Mouse (Mus musculus) hindbrain, embryonic 16.5 days (tissue): ENCODE measurements around the gene Tubb5. TPM values are rescaled to one million over a fixed set of nuclear protein-coding genes. Genes with fewer than 3 reads are reported as not detected.

ENCODE experiments used
- ATAC-seq: fragments of 200-750 bp; cut with Nextera tagmentation; 2 replicates; pipeline ENCODE4 v1.8.0; 2017; ENCODE audit warnings: moderate TSS enrichment, moderate library complexity
- H3K27ac ChIP-seq: fragments of 300-500 bp; sonication (generic); 2 replicates; pipeline ENCODE4 v1.5.1; 2014; ENCODE audit warnings: low read depth, mild to moderate bottlenecking, control low read depth, low read length, moderate library complexity
- H3K27me3 ChIP-seq: fragments of 300-500 bp; sonication (generic); replicated peaks from 2 replicates; pipeline ENCODE4 v1.6.1; 2014; ENCODE audit warnings: low read length; ENCODE audit not compliant: control insufficient read depth, insufficient read depth
- H3K36me3 ChIP-seq: fragments of 300-500 bp; sonication (generic); 2 replicates; pipeline ENCODE4 v1.6.1; 2014; ENCODE audit warnings: mild to moderate bottlenecking, low read length, moderate library complexity, mixed read lengths; ENCODE audit not compliant: control insufficient read depth, insufficient read depth
- H3K4me1 ChIP-seq: fragments of 300-500 bp; sonication (generic); 2 replicates; pipeline ENCODE4 v1.6.1; 2014; ENCODE audit warnings: low read depth, low read length; ENCODE audit not compliant: control insufficient read depth, insufficient read depth
- H3K4me2 ChIP-seq: fragments of 300-500 bp; sonication (generic); 2 replicates; pipeline ENCODE4 v1.6.1; 2014; ENCODE audit warnings: mild to moderate bottlenecking, low read length, control low read depth, moderate library complexity
- H3K4me3 ChIP-seq: fragments of 300-500 bp; sonication (generic); 2 replicates; pipeline ENCODE4 v1.5.1; 2014; ENCODE audit warnings: mild to moderate bottlenecking, low read length, control low read depth, moderate library complexity
- H3K9ac ChIP-seq: fragments of 300-500 bp; sonication (generic); 2 replicates; pipeline ENCODE4 v1.6.1; 2014; ENCODE audit warnings: low read depth, mild to moderate bottlenecking, control low read depth, low read length, moderate library complexity
- H3K9me3 ChIP-seq: fragments of 300-500 bp; sonication (generic); 2 replicates; pipeline ENCODE4 v1.6.1; 2014; ENCODE audit warnings: mild to moderate bottlenecking, low read length, moderate library complexity; ENCODE audit not compliant: control insufficient read depth
- WGBS: fragments of 180-500 bp; shearing (Covaris S2); extraction: QIAGEN DNeasy Blood & Tissue Kit; methylation state at CpG from one replicate; pipeline ENCODE4 v1.1.7; 2014; 5-methylcytosine and 5-hydroxymethylcytosine counted together
- polyA plus RNA-seq: library from polyadenylated mRNA; unstranded; fragments of >200 nt; fragmentation: Nextera tagmentation; extraction: Ambion mirVana; gene quantifications from 2 replicates; pipeline ENCODE4 v1.2.1, GENCODE M21; 2015

Gene Tubb5
- polyA plus RNA-seq, 1 experiment from 2014 or later, result 1,762 TPM

DNA sequence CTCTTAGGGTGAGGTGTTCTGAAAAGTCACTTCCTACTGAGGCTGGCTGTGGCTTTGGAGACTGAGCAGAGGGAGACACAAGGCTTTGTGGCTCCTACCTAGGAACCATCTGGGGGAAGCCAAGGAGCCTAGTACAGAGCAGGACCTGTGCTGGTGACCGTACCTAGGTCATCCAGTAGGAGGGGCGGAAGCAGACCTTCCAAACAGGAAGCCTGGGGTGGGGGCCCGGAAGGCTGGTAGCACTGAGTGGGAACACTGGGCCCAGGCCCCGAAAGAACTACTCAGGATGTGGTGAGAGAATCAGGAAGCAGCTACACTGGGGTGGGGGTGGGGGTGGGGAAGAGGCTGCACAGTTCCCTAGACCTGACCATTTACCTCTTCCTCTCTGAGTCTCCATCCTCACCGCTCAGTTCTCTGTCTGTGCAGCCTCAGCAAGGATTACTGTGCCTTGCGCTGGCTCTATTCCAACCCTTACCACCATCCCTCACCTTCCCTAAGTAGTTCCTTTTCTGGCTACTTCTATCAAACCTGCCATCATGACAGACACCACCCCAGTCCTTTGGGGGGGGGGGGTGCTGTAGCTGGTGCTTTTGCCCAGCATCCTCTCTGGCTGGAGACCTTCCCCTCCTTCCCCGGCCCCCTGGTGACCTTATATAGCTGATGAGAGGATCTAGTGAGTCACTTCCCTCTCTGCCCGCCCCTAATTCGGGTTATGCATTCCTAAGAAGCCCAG, 32.2 kb upstream of the Tubb5 start:
- WGBS, result 65% methylated on average over 9 of the region's 9 CpGs
- H3K4me1 ChIP-seq, result peaks cover 43% of the 10 kb centered on the region
- peak overlapping the region; percentile 74 for H3K4me3 ChIP-seq
- peak overlapping the region; percentile 95 for H3K4me2 ChIP-seq
- H3K36me3 ChIP-seq, result peaks cover 8% of the 10 kb centered on the region
- peak overlapping the region; percentile 3; the same call in 1 of the 2 replicates for H3K27ac ChIP-seq
- ATAC-seq, result no peak
- H3K9ac ChIP-seq, result peak overlapping the region; percentile 95
- H3K27me3 ChIP-seq, result no peaks in the 10 kb centered on the region
- H3K9me3 ChIP-seq, result no peaks in the 10 kb centered on the region

DNA sequence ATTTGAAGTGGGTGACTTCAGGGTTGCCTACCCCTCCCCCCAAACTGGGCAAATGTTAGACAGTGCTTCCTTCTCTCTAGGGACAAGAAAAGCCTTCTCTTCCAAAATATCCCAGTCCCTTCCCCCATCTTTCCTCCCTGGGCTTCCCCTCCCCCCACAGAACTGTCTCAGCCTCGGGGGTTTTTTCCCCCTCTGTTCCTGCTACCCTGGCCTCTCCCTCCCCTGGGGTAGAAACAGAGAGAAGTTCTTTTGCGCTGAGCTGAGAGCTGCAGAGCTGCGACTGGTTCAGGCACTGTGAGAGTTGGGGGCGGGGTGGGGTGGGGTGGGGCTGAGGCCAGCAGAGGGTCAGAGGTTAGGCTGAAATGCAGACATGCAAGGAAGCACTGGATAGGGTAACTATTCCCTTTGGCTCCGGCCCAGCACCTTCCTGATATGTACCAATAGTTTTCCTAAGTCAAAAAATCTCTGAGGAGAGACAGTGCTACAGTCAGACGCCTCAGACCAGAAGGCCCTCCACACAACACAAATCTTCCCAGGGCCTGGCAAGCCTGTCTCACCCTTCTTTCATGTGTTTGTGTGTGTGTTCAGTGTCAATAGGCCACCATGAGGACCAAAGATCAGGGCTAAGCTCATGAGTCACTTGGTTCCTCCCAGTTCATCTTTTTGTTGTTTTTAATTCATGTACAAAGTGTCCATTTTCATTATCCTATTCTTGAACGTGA, 31.4 kb upstream of the Tubb5 start:
- H3K4me3 ChIP-seq, result peak overlapping the region; percentile 74
- H3K27ac ChIP-seq, result peak overlapping the region; percentile 60
- H3K9ac ChIP-seq, result peak overlapping the region; percentile 95
- peaks cover 50% of the 10 kb centered on the region for H3K4me1 ChIP-seq
- no peaks in the 10 kb centered on the region for H3K9me3 ChIP-seq
- H3K36me3 ChIP-seq, result peaks cover 4% of the 10 kb centered on the region
- ATAC-seq, result no peak
- H3K4me2 ChIP-seq, result peak overlapping the region; percentile 95
- H3K27me3 ChIP-seq, result no peaks in the 10 kb centered on the region
- WGBS, result 5% methylated on average over 7 of the region's 7 CpGs

DNA sequence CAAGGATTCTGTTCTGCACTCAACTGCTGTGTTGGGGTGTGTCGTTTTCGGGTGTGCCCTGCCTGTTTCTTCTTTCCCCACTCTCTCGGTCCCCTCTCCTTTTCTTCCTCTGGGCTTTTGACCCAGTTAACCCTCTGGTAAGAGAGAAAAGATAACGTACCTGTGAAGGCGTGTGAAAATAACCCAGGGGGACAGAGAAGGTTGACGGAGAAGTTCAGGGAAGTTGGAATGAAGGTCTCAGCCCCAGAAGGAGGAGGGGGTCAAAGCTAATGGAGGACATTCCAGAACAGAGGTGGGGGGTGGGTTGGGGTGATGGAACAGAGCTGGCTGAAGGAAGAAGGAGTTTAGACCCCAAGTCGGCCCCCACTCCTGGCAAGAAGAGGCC, 30.8 kb upstream of the Tubb5 start:
- H3K9ac ChIP-seq, result peak overlapping the region; percentile 95
- H3K9me3 ChIP-seq, result no peaks in the 10 kb centered on the region
- peak overlapping the region; percentile 74 for H3K4me3 ChIP-seq
- H3K4me2 ChIP-seq, result peak overlapping the region; percentile 95
- peaks cover 4% of the 10 kb centered on the region for H3K36me3 ChIP-seq
- H3K27me3 ChIP-seq, result no peaks in the 10 kb centered on the region
- peak overlapping the region; percentile 4; the same call in 1 of the 2 replicates for H3K27ac ChIP-seq
- WGBS, result 6% methylated on average over 6 of the region's 7 CpGs
- no peak for ATAC-seq
- peaks cover 52% of the 10 kb centered on the region for H3K4me1 ChIP-seq

DNA sequence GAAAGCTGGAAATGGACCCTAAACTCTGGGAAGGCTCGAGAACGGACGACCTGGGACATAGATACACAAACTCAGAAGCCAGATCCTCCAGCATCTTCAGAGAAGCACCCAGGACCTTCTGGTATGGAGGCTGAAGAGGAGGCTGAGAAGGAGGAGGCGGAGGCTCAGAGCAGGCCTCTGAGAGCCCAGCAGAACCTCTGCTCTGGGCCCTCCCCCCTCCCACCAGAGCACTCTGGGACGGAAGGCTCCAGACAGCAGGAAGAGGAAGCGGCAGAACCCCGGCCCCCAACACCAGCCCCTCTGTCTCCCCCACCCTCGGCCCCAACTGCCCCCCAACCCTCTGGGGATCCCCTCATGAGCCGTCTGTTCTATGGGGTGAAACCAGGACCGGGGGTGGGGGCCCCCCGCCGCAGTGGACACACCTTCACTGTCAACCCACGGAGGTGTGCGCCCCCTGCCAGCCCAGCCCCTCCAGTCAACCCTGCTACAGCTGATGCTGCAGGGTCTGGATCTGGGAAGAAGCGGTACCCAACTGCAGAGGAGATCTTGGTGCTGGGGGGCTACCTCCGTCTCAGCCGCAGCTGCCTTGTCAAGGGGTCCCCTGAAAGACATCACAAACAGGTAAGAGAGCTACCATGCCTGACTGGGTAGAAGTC, 30.2 kb upstream of the Tubb5 start:
- peak overlapping the region; percentile 95 for H3K9ac ChIP-seq
- 22% methylated on average over 8 of the region's 17 CpGs for WGBS
- H3K27ac ChIP-seq, result peak overlapping the region; percentile 54
- ATAC-seq, result 0 out of 2 replicates have a peak, but pooled peaks have one; percentile 5
- peaks cover 48% of the 10 kb centered on the region for H3K4me1 ChIP-seq
- no peaks in the 10 kb centered on the region for H3K9me3 ChIP-seq
- H3K27me3 ChIP-seq, result no peaks in the 10 kb centered on the region
- peak overlapping the region; percentile 74 for H3K4me3 ChIP-seq
- peaks cover 4% of the 10 kb centered on the region for H3K36me3 ChIP-seq
- H3K4me2 ChIP-seq, result peak overlapping the region; percentile 95

DNA sequence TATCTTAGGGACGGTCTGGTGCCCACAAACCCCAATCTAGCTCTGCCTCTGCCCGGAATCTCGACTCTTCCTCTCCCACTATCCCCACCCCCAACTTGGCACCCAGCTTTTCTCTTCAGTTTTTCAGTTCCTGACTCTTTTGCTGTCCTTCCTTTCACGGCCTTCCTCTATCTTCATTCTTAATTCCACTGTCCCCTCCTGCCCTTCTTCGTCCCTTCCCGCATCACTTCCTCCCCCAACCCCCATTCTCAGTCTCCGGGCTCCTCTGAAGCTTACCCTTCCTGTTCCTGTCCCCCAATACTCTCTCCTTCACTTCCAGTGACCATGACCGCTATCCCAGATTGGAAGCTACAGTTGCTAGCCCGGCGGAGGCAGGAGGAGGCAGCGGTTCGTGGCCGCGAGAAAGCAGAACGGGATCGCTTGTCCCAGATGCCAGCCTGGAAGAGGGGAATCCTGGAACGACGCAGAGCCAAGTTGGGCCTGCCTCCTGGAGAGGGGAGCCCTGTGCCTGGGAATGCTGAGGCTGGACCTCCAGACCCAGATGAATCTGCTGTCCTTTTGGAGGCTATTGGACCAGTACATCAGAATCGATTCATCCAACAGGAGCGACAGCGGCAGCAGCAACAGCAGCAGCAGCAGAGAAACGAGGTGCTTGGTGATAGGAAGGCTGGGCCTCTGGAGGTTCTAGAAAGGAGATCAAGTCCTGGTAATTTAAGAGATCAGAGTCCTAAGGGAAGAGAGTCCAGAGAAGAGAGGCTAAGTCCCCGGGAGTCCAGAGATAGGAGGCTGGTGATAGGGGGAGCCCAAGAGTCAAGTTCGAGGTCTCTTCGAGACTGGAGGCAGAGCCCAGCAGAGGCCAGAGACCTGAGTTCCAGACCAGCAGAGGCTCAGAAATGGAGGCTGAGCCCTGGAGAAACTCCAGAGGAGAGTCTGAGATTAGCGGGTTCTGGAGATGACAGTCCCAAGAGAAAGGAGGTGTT, 29.1 kb upstream of the Tubb5 start:
- 5% methylated on average over 26 of the region's 26 CpGs for WGBS
- Histone ChIP-seq H3K4me1 (peaks cover 43% of the 10 kb centered on the region), H3K9me3 (no peaks in the 10 kb centered on the region), H3K27ac (peak overlapping the region; percentile 98), H3K4me3 (peak overlapping the region; percentile 74), H3K4me2 (peak overlapping the region; percentile 95), H3K36me3 (peaks cover 4% of the 10 kb centered on the region), H3K27me3 (no peaks in the 10 kb centered on the region), H3K9ac (peak overlapping the region; percentile 95)
- ATAC-seq, result no peak

DNA sequence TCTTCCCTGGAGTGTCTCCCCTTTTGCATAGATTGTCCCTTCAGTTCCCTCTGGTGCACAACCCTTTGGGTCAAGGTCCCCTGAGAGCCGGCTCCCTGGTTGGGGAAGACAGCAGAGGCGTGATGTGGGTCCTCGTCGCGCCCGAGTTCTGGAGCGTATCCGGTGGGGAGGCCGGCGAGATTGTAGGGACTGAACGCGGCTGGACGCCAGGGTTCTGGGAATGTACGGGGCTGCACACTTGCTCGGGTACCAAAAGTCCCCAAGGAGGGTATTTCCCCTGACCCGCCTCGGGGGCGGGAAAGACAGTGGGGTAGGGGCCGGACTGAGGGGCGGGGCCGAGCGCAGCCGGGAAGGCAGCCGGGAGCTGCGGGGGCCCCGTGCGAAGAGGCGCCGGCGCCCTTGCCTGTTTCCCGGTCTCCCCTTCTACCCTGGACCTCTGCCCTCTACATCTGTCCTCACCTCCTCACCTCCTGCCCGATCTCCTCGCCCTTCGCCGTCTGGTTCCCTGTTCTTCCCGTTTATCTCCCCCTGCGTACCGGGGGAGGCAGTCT, 28.2 kb upstream of the Tubb5 start:
- Histone ChIP-seq H3K4me2 (peak overlapping the region; percentile 95), H3K27ac (peak overlapping the region; percentile 98), H3K4me1 (peaks cover 42% of the 10 kb centered on the region), H3K36me3 (peaks cover 3% of the 10 kb centered on the region), H3K4me3 (peak overlapping the region; percentile 74), H3K27me3 (no peaks in the 10 kb centered on the region), H3K9me3 (no peaks in the 10 kb centered on the region), H3K9ac (peak overlapping the region; percentile 95)
- under 1% methylated on average over 24 of the region's 38 CpGs for WGBS
- peak; percentile 35 for ATAC-seq

DNA sequence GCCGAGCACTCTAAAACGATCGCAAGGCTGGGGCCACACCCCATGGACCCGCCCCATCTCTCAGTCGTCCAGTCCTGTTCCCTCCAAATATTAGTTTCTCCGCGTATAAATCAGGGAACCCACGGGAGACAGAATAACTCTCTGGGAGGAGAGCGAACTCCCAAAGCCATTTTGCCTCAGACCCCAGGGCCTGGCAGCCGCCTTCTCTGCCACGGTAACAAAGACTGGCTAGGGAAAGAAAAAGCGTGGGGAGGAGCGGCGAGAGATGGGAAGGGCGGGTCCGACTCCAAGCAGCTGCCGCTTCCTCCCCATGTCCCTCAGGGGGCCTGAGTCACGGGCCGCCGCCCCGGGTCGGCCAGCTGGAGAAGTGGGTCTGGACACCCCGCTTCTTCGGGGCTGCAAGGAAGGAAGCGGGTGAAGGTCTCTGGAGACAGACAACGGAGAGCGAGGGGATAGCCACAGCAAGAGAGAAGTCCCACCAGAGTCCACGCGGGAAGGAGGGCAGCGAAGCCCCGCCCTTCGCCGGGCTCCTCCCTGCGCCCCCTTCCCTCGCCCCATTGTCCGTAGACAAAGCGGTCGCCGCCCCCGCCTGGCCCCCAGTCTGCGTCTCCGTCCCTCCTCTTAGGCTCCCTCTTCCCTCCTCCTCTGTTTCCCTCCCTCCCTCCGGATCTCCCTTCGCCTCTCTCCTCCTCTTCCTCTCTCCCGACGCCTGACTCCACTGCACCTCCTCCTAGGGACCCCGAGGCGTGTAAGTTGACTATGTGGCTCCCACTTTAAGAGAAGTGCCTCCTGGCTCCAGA, 27.6 kb upstream of the Tubb5 start, which contains the start of gene Ppp1r18:
Gene Ppp1r18 (plus strand): TSS at position 113 of the 800 bp plus-strand sequence.
- Histone ChIP-seq H3K9me3 (no peaks in the 10 kb centered on the region), H3K9ac (peak within 1 kb of the TSS; percentile 95), H3K27ac (peak within 1 kb of the TSS; percentile 98), H3K4me2 (peak within 1 kb of the TSS; percentile 95), H3K36me3 (no peaks in the 10 kb centered on the region), H3K4me3 (peak within 1 kb of the TSS; percentile 74), H3K4me1 (peaks cover 38% of the 10 kb centered on the region), H3K27me3 (no peaks in the 10 kb centered on the region)
- under 1% methylated on average over 47 of the region's 48 CpGs for WGBS
- peak; percentile 56 for ATAC-seq
